Mouse (Mus musculus): ENCODE data around the gene Ecpas.

Gene Ecpas

DNA sequence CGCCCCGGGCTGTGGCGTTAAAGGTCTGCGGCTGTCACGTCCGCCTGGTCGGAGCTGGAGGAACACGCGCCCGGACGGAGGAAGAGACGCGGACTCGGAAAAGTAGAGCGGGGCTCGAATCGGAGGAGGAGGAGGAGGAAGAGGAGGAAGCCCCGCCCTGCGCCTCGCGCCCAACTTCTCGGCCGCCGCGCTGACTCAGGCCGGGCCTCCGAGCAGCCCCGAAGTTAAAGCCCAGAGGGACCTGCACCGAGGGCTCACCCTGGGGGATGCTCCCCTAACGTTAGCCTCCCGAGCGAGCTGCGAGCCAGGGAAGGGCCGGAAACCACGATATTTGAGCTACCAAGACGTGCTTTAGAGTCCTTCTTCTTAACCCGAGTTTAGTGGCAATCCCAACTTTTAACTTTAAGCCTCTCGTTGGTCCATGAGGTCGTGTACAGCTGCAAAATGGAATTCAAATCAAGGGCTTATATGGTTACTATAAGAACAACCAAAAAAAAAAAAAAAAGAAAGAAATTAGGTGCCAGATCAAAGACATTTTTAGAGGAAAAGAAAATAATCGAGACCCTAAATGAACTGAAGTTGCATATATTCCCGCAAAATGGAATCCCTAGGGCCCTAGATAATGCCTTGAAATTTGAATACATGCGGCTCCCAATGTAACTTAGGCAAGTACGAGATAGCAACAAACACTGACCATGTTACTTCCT is at the start of gene Ecpas:
Ecpas (minus strand) TSS at position 121 of the 707 bp plus-strand sequence.
- DNase-seq = peak; percentile 75

DNA sequence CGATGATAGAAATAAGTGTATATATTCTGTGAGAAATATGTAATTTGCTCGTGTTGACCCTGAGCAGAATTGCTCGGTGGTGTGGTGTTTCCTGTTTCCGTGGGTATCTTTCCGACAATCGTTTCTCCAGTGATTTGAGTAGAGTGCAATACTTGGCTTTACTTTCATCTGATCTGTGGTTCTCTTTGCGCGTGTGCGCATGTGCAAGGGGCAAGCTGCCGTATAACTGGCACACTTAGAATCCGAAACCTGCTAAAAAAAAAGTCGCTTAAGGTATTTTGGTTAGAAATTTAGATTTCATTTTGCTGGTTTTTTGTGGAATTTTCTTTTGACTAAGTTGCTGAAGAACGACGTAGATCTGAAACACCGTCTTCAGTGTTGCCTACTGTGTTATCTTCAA is 49.2 kb upstream of the Ecpas start:
- DNase-seq = no peak

DNA sequence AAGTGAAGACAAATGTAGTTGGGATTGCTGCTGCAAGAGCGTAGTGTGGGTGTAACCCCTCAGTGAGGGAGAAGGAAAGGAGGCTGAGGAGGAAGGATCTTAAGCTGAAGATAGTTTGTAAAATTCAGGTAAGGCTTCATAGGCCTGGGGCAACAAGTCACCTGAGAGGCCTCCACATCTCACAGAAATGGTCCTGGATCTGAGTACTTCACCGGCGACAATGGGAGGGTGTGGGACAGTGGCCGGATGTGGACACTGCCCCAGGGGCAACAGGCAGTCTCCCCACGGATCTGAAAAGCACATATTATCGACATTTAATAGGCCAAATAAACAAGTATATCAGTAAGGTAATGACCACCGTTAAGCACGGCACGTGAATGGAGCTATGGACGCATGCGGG is 40.1 kb upstream of the Ecpas start:
- DNase-seq = no peak

DNA sequence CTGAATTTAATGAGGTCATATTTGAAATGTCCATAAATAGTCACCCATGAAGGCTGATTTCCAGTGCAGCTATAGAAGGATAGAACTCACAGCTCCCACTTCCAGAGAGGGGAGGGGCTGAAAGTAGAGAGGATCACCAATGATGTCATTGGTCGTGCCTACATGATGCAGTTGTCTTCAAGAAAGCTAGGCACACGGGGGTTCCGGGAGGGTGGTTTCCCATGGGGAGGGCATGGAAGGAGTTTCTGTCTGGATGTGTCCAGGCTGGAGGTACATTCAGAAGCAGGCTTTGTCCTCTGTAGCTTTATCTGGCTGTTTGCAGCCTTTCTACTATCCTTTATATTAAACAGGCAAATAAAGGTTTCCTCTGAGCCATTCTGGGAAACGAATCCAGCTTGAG is 35.8 kb upstream of the Ecpas start:
- no peak for DNase-seq

DNA sequence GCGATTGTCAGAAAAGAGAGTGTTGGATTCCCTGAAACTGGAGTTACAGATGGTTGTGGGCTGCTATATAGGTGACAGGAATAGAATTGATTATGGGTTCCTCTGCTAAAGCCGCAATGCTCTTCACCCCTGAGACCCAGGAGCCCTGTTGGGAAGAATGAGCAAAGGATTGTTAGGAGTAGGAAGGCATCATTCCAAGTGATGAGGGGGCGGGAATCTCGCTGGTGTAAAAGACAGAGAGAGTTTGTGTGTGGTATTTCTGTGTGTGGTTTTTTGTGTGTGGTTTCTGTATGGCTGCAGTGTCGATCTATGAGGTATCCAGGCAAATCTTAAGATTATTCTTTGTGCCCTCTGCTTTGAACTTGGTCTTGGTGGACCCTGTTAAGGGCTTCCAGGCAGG is 32.1 kb upstream of the Ecpas start:
- DNase-seq = no peak

DNA sequence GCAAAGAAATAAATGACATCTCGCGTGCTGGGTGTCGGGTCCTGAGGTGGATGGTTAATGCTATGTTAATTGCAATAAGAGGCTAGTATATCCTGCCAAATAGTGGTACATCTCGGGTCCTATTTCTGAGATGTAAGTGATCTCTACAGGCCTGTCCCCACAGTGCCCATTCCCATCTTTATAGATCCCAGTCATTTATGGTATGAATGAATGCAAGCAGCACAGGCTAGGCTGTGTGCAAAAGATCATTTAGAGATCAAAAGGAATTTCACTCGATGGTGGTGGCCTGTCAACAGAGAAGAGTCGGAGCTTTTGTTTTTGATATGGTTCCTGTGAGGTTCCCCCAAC is 31.6 kb upstream of the Ecpas start:
- no peak for DNase-seq

DNA sequence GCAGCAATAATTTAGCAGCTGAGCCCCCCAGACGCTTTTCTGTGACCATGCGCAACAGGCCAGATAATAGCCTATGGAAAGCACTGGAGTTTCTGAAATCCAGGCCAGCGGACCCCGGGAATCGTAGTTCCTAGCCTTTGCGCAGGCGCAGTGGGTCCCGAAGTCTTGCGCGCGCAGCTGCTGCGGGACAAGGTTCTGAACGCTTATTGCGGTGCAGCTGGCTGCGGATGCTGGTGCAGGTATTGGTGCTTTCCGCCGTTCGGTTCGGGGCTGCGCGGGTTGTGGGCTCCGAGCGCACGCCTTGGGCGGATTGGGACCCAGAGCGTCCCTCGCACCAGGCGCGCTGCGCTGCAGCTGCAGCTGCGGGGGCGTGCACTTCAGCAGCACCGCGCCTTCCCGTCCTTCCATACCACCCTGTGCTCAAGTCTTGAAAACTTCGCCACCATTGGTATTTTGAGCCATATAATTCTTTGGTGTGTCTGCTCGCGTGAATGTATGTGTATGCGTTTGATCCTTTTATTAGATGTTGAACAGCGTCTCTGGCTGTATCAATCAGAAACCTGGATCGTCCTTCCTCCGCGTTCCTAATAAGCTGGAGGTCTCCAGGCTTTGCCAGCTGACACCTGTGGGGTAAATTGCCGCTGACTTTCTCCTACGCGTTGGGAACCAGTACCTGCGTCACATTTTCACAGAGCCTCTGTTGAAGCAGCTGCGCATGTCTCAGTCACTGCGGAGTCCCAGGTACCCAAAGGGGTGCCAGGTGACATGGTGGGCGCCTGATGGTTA is 31.1 kb upstream of the Ecpas start, which contains the start of gene Zkscan16:
Zkscan16 (plus strand) TSS at position 209 of the 786 bp plus-strand sequence.
- peak; percentile 71 to 72 for DNase-seq

DNA sequence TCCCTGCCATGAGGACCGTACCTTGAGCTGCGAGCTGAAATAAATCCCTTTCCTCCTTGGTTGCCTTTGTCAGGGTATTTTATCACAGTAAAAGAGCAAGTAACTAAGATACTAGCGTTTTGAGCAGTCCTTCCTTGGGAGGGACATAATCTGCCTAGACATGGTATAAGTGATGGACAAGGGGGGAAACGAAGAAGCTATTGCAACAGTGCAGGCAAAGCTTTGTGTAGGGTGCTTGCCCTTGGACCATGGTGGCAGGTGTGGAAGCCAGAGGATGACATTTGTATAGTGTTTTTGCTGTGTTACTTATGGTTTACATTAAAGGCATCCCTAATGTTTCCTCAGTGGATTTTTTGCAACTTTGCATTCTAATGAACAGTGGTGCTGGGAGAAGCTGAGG is 30.4 kb upstream of the Ecpas start:
- DNase-seq = no peak

DNA sequence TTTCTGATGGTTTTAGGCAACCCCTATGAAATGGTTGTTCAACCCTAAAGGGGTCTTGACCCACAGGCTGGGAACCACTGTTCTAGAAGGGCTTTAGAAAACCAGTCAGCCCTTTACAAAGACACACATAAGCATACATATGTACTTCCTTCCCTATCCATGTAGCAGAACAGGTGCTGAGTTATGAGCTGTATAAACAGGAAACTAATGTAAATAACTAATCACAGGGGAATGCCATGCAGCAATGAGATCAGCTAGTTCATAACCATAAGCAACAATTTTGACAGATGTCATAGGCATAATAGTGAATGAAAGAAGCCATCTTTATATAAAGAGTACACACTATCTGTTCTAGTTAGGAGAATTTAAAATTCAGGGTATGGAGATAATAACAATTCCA is 29.1 kb upstream of the Ecpas start:
- peak; percentile 24 to 33 for DNase-seq

DNA sequence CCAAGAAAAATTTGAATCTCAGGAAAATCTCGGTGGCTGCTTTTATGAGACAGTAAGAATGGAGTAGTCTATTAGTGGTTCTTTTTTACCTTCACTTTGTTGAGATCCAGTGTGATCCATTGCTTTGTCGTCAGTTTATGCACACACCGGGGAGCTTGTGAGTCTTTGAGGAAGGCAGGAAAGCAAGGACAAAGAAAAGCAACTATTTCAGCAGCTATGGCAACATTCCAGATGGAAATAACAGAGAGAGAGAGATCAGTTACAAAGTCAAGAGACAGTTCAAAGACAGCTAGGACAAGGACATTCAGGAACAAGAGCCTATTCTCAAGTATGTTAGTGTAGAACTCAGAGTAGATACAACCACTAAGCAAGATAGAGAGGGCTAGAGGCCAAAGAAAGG is 23.3 kb upstream of the Ecpas start:
- no peak for DNase-seq

DNA sequence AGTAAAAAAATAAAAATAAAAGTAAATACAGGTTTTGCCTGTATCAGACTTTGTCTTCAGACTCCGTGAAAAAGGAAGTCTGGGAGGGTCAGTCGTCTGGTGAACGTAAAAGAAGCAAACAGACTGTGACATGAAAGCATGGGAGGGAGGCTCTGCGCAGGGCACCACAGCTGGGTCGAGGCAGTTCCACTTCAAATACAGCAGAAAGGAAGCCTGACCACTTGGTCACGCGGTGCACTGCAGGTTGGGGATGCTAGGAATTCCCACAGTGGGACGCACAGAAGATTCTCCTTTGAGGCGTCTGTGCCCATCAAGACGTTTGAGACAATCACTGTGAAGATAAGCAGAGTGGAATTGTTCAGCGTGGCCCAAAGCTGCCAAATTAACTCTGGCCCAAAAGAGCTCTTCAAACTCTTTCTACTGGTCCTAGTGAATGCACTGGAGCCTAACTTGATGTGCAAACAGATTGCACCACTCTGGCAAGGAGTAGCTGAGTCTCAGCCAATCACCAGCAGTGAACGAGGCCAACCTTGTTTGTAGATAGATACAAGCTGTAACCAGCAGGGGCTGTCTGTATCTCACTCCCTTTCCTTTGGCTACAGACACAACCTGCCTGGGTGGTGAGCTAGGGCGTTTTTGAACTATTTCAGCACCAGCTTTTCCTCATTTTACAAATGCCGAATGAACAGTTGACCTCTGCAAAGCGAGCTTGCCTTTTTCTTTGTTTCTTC is 22.4 kb upstream of the Ecpas start:
- DNase-seq = peak; percentile 45 to 46

DNA sequence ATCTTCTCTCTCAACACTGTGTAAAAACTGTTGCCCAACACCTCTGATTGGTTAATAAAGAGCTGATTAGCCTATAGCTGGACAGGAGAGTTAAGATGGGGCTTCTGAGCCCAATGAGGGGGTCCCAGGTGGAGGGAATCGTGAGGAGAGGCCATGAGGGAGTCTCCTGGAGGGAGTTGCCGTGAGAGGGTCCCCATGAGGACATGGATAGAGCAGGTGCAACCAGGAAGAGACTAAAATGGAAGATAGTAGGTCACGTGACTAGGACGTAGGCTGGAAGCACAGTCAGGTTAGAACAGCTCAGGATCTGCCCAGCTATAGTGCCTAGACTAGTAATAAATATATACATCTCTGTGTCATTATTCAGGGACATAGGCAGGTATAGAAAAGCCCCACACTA is 21.8 kb upstream of the Ecpas start:
- DNase-seq = no peak

DNA sequence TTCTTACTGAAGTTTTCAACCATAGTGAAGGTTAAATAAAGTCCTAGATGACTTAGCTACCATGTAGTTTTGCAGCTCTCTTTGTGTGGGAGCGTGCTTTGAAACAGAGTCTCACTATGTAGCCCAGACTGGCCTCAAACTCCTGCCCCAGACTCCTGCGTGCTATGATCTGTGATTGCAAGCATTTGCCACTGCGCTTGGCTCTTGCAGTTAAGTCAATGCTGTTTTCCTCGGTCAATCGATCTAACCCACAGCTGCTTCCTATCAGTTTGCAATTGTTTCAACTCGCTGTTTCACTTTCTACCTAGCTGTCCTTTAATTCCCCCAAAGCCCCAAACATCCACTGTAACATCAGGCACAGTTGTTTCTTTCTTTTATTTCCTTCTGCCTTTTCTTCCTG is 20.0 kb upstream of the Ecpas start:
- no peak for DNase-seq

DNA sequence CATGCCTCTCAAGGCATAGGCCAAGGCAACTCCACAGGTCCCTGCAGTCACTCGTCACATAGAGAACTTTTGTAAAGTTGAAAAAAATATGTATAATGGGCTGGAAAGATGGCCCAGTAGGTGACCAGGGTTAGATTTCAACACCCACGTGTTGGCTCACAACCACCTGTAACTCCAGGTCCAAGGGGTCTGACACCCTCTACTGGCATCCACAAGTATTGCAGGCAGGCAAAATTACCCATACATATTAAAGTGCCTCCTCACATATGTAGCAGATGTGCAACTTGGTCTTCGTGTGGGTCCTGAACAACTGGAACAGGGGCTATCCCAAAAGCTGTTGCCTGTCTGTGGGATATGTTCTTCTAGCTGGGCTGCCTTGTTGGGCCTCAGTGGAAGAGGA is 15.1 kb upstream of the Ecpas start:
- DNase-seq = peak in 1 of 2 experiments; percentile 39

DNA sequence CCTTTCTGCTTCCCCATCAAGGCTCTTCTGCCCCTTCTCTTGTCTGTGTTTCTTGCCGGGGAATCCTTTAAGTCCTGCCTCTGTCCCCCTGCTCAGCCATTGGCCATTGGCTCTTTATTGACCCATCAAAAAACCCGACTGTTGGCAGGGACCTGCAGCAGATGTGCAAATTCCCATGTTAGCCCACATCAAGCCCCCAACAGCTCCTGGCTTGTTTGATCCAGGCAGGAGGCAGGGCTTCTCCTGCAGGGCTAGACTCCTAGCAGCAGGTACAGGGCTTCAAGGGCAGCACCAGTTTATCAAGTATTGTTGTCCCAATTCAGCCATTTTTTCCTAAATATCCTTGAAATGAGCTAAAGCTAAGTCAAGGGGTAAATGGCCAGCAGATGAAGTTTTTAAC is 13.6 kb upstream of the Ecpas start:
- no peak for DNase-seq

DNA sequence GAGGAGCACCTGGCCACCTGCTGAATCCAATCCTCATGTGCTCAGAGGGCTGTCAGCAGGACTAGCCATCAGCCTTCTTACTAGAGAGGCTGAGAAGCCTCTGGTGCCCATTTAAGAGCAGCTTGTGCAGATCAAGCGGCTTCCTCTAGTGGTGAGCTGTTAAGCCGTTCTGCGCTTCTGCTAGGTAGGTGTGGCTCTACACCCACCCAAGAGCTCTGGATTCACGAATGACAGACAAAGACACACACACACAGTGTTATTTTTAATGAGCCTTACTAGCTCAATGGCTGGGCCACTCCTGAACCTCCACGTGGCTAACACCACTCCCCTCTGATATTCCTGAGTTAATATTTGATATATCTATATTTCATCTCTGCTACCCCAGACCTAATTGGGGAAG is 13.1 kb upstream of the Ecpas start:
- DNase-seq = no peak

DNA sequence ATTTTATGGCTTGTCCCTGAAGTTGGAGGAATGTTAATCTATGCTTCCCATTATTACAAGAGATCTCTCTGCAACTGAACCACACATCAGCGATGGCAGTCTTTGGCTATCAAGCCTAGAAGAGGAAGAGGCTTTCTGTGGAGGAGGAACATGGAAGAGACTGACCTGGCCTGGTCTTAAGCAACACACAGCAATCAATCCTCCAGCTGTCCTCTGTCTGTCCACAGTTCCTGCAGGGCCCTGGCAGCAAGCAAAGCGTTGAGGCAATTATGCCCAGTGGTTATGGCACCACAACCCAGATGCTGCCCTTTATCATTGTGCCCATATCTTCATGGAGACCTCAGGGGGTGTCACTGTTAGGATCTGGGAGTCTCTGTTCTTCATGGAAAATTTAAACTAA is 11.4 kb upstream of the Ecpas start:
- no peak for DNase-seq

DNA sequence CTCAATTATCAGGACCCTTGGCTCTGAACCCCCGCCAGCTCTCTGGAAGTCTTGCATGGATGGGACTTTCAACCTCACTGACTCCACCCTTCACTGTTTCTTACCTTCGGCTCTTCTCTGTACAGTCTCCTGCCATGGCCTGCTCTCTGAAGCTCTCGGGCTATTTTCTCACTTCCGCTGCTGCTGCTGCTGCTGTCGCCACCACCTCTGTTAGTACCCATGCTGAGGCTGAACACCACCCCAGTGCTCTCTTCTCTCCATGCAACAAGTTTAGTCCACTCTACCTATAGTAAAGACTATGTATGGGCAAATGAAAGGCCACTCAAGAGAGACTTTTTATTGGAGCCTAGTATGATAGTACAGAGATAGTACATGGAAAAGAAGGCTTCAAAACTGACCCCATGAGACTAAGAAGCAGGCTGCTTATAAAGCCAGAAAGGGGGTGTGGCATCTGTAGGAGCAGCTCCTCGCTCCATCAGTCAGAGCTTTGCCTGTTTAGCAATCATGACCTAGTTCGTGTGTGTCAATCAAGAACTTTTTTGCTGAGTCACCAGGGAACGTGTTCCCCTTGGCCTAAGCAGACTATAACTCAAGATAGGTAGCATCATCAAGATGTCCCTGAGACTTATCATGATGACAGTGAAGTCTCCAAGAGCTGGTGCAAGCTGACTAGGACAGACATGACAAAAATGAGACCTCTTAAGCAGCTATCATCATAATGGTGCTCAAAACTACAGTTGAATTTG is 2.7 kb upstream of the Ecpas start:
- DNase-seq = no peak

DNA sequence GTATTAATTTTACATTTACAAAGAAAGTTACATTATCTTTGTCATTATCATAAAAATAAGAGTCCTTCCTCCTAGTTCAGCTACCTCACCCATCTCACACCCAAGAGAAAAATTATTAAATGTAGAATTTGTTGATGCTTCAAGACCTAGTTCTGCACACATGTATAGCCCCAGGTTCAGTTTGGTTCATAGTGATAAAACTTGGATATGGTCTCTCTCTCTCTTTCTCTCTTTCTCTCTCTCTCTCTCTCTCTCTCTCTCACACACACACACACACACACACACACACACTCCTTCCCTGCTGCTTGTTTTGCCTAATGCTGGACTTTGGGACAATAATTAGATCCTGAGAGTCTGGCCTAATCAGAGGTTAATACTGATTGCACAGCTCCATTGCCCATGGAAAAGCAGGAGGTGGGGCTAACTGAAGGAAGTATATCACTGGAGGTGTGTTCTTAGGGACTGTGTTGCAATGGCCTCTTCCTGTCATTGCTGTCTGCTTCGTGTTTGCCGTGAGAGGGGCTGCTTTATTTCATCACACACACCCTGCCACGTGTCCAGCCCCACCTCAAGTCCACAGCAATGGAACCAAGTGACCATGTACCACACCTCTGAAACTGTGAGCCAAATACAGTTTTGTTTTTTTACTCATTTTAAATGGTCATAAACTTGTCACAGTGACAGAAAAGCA is 932 bp upstream of the Ecpas start:
- no peak for DNase-seq

DNA sequence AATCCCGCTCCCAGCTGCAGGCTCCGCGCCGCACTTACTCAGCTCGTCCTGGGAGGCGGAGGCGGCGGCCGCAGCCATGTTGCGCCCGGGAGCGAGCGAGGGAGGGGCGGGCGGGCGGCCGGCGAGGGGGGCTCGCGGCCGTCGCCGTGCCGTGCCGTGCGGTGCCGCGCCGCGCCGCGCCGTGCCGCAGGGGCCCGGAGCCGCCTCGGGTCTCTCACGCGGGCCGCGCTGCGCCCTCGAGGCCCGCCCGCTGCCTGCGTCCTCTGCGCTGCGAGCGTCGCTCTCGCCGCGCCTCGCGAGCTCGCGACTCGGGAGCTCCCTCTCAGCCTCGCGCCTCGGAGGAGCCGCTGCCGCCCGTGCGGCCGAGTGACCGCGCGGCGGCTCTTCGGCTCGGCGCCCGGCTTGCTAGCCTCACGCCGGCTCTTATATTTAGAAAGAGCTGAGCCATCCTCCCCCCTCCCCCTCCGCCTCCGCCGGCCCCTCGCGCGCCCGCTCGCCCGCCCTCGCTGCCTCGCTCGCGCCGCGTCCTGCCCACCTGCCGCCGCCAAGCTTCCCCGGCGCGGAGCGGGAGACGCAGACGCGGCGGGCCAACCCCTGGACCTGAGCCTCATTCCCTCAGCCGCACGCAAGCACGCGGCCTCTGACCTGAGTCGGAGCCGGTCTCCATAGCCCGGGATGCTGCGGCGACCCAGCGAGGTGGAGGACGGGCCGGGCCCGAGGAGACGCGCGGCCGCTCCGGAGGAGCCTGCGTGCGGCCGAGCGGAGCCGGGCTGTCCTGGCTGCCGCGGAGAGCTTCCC is 519 bp downstream of the Ecpas start:
- DNase-seq = peak; percentile 69 to 74

DNA sequence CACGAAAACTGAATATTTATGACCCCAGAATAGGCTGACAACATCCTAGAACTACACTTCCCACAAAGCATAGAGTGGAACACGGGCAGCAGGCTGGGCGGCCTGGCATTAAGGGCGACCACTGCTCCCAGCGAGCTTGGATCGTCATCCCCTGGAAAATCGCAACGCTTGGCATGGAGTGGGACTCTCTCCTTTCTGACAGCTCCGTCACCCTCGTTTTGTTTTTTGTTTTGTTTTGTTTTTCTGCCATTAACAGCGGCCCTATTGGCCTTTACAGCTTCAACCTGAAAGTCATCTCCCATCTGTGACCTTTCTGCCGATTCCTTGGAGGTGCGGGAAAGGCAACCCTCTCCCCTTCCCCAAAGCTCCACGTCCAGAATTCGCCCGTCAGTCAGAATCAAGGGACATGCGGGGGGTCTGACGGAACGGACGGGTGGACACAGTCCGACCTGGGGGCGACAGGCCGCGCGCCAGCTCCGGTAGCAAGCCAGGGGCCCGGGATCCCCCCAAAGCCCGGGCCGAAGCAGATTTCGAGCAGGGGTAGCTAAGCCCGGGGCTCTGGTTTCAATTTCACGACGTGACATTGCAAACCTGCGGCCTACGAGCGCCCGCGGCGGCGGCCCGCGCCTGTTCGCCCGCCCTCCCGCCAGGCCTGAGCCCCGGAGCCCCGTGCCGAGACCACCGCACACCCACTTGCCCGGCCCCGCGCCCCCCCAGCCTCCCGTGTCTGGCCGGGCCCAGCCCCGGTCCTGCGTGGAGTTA is 1.3 kb downstream of the Ecpas start:
- DNase-seq = peak; percentile 68 to 73
